Mouse (Mus musculus): ENCODE data around the gene Gm6902. TPM values are rescaled to one million over a fixed set of nuclear protein-coding genes. Genes with fewer than 3 reads are reported as not detected.
"Not testable (repeated sequence)": the region's sequence is repeated elsewhere in the genome, so short reads cannot be mapped to it uniquely, and the experiment has no call there.

Gm6902 gene
- not detected in 2 replicates for polyA plus RNA-seq (2016; fragmentation: Nextera tagmentation; extraction: Ambion mirVana)

- WGBS: no CpG with 5 or more reads among the region's 2 CpGs
- ATAC-seq (ENCODE audit: low FRiP score); H3K9ac ChIP-seq; H3K4me2 ChIP-seq (replicated peaks); H3K9me3 ChIP-seq (replicated peaks); H3K27me3 ChIP-seq; H3K4me3 ChIP-seq; H3K27ac ChIP-seq; H3K36me3 ChIP-seq; H3K4me1 ChIP-seq: not testable (repeated sequence)
Measured at GRCm38 (mm10) chr7:23278800-23279199, at the start of gene Gm6902. Gene Gm6902 (minus strand): TSS chr7:23278900.

- H3K4me1 ChIP-seq; ATAC-seq (ENCODE audit: low FRiP score); H3K9ac ChIP-seq; H3K27ac ChIP-seq; H3K4me3 ChIP-seq; H3K27me3 ChIP-seq; H3K4me2 ChIP-seq (replicated peaks); H3K36me3 ChIP-seq: not testable (repeated sequence)
- 82% methylated on average over 3 of the region's 3 CpGs for WGBS
- peaks cover 21% of the 10 kb centered on the region for H3K9me3 ChIP-seq (replicated peaks)
Measured at GRCm38 (mm10) chr7:23300892-23301291, 22.2 kb upstream of the Gm6902 start, which contains the start of gene Nlrp4e. Gene Nlrp4e (plus strand): TSS chr7:23301192.

GRCm38 (mm10) chr7:23251582-23251981, 27.1 kb downstream of the Gm6902 start, which contains the start of gene Vmn1r166:
Gene Vmn1r166 (minus strand): TSS chr7:23251682.
- not testable (repeated sequence) for H3K4me3 ChIP-seq; H3K4me2 ChIP-seq (replicated peaks); H3K4me1 ChIP-seq; ATAC-seq (ENCODE audit: low FRiP score); H3K36me3 ChIP-seq; H3K27me3 ChIP-seq; H3K27ac ChIP-seq; H3K9me3 ChIP-seq (replicated peaks); H3K9ac ChIP-seq
- no CpG with 5 or more reads among the region's 2 CpGs for WGBS

Other genes starting within 250 kb of the Gm6902 start
- gene Vmn1r163, start 223.4 kb downstream of the Gm6902 start, polyA plus RNA-seq (2016; fragmentation: Nextera tagmentation; extraction: Ambion mirVana): not detected in 2 replicates
- not detected in 2 replicates for gene Gm8720, start 211.4 kb downstream of the Gm6902 start, polyA plus RNA-seq (2016; fragmentation: Nextera tagmentation; extraction: Ambion mirVana)
- not detected in 2 replicates for gene Gm10662, start 134.4 kb downstream of the Gm6902 start, polyA plus RNA-seq (2016; fragmentation: Nextera tagmentation; extraction: Ambion mirVana)
- not detected in 2 replicates for gene Vmn1r165, start 61.6 kb downstream of the Gm6902 start, polyA plus RNA-seq (2016; fragmentation: Nextera tagmentation; extraction: Ambion mirVana)
- gene Vmn1r166, start 27.2 kb downstream of the Gm6902 start, polyA plus RNA-seq (2016; fragmentation: Nextera tagmentation; extraction: Ambion mirVana): not detected in 2 replicates
- not detected in 2 replicates for gene Nlrp4e, start 22.3 kb upstream of the Gm6902 start, polyA plus RNA-seq (2016; fragmentation: Nextera tagmentation; extraction: Ambion mirVana)
- 0.07 TPM in 1 of 2 replicates, not detected in the other for gene Nlrp5, start 107.0 kb upstream of the Gm6902 start, polyA plus RNA-seq (2016; fragmentation: Nextera tagmentation; extraction: Ambion mirVana)
- gene Vmn1r167, start 228.3 kb upstream of the Gm6902 start, polyA plus RNA-seq (2016; fragmentation: Nextera tagmentation; extraction: Ambion mirVana): not detected in 2 replicates